Mouse (Mus musculus) midbrain, postnatal 0 days (tissue): ENCODE data around the gene Rapgef1. TPM values are rescaled to one million over a fixed set of nuclear protein-coding genes. Genes with fewer than 3 reads are reported as not detected.
A peak's percentile ranks its signal among the peaks of the same experiment; 100 is the strongest.

Source experiments
- ATAC-seq: fragments of 200-750 bp; cut with Nextera tagmentation; 2 replicates; pipeline ENCODE4 v1.8.0; 2017; ENCODE audit warnings: moderate number of reproducible peaks, mild to moderate bottlenecking, moderate TSS enrichment, moderate library complexity; ENCODE audit not compliant: low FRiP score
- DNase-seq: peaks from one replicate; pipeline ENCODE4 v3.0.0-alpha.2; 2015; ENCODE audit warnings: low spot score
- H3K27ac ChIP-seq: fragments of 300-500 bp; sonication (generic); 2 replicates; pipeline ENCODE4 v1.5.1; 2014; ENCODE audit warnings: low read depth, mild to moderate bottlenecking, low read length, mixed read lengths
- H3K27me3 ChIP-seq: fragments of 300-500 bp; sonication (generic); 2 replicates; pipeline ENCODE4 v1.6.1; 2014; ENCODE audit warnings: low read length, control low read depth, mixed read lengths; ENCODE audit not compliant: insufficient read depth
- H3K36me3 ChIP-seq: fragments of 300-500 bp; sonication (generic); 2 replicates; pipeline ENCODE4 v1.6.1; 2014; ENCODE audit warnings: low read length, control low read depth, mixed read lengths; ENCODE audit not compliant: insufficient read depth
- H3K4me1 ChIP-seq: fragments of 300-500 bp; sonication (generic); 2 replicates; pipeline ENCODE4 v1.6.1; 2014; ENCODE audit warnings: mild to moderate bottlenecking, control low read depth, antibody characterized with exemption, low read length, mixed read lengths; ENCODE audit not compliant: insufficient read depth
- H3K4me2 ChIP-seq: fragments of 300-500 bp; sonication (generic); 2 replicates; pipeline ENCODE4 v1.6.1; 2014; ENCODE audit warnings: low read depth, mild to moderate bottlenecking, low read length, mixed read lengths; ENCODE audit not compliant: poor library complexity, severe bottlenecking
- H3K4me3 ChIP-seq: fragments of 300-500 bp; sonication (generic); 2 replicates; pipeline ENCODE4 v1.5.1; 2014; ENCODE audit warnings: low read depth, mild to moderate bottlenecking, low read length, moderate library complexity
- H3K9ac ChIP-seq: fragments of 300-500 bp; sonication (generic); replicated peaks from 2 replicates; pipeline ENCODE4 v1.6.1; 2014; ENCODE audit warnings: mild to moderate bottlenecking, low read length, moderate library complexity, mixed read lengths; ENCODE audit not compliant: poor library complexity, severe bottlenecking
- H3K9me3 ChIP-seq: fragments of 300-500 bp; sonication (generic); 2 replicates; pipeline ENCODE4 v1.6.1; 2016; ENCODE audit warnings: low read length, control low read depth
- CTCF ChIP-seq: IDR thresholded peaks from 2 replicates; pipeline ENCODE4 v1.5.1; 2016; ENCODE audit warnings: antibody characterized with exemption, mild to moderate bottlenecking
- WGBS: fragments of 180-500 bp; shearing (Covaris S2); extraction: QIAGEN DNeasy Blood & Tissue Kit; methylation state at CpG from one replicate; pipeline ENCODE4 v1.1.7; 2014; 5-methylcytosine and 5-hydroxymethylcytosine counted together
- polyA plus RNA-seq: library from polyadenylated mRNA; unstranded; fragments of >200 nt; fragmentation: Nextera tagmentation; extraction: Ambion mirVana; gene quantifications from 2 replicates; pipeline ENCODE4 v1.2.1, GENCODE M21; 2015
- total RNA-seq: library from RNA; depleted of rRNA; stranded (reverse); fragments of >200 nt; gene quantifications from 2 replicates; pipeline ENCODE4 v1.2.3, GENCODE M21; 2014

Gene Rapgef1
- total and polyA plus RNA-seq, 2 experiments from 2014 or later = 16.2 to 109 TPM

- Histone ChIP-seq H3K4me2 (no peak overlapping the region), H3K9me3 (no peaks in the 10 kb centered on the region), H3K27me3 (no peaks in the 10 kb centered on the region), H3K27ac (no peak overlapping the region), H3K36me3 (no peaks in the 10 kb centered on the region), H3K9ac (no peak overlapping the region), H3K4me1 (no peaks in the 10 kb centered on the region), H3K4me3 (no peak overlapping the region)
- DNase-seq (no peak), ATAC-seq (no peak)
- TF ChIP-seq CTCF = no peak
- WGBS = 94% methylated on average over 6 of the region's 6 CpGs
Measured at GRCm38 (mm10) chr2:29744256-29744655, 124.7 kb downstream of the Rapgef1 start.

- Histone ChIP-seq H3K27ac (no peak overlapping the region), H3K4me2 (peak overlapping the region; percentile 75), H3K27me3 (peaks cover 12% of the 10 kb centered on the region), H3K4me1 (no peaks in the 10 kb centered on the region), H3K36me3 (no peaks in the 10 kb centered on the region), H3K9ac (peak overlapping the region; percentile 63), H3K9me3 (no peaks in the 10 kb centered on the region), H3K4me3 (peak overlapping the region; percentile 41)
- no peak for ATAC-seq
- 0 out of 2 replicates have a peak, but pooled peaks have one; percentile 18 for TF ChIP-seq CTCF
- DNase-seq = no peak
- 3% methylated on average over 50 of the region's 50 CpGs for WGBS
Measured at GRCm38 (mm10) chr2:29747188-29747782, 127.8 kb downstream of the Rapgef1 start.

DNA sequence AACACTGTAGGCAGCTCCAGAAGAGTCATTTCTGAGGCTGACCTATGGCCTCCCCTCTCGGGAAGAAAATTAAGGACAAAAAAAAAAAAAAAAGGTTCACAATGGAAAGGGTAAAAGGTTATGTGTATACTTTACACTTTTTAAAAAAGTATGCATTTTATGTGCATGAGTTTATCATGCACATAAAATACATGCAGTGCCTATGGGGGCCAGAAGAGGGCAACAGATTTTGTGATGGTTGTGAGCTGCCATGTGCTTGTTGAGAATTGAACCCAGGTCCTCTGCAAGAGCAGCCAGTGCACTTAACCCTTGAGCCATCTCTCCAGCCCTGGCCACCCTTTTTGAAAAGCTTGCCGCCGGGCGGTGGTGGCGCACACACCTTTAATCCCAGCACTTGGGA is 128.3 kb downstream of the Rapgef1 start:
- no peak overlapping the region for H3K27ac ChIP-seq
- H3K9me3 ChIP-seq = no peaks in the 10 kb centered on the region
- DNase-seq (no peak), ATAC-seq (no peak)
- no peak overlapping the region for H3K4me2 ChIP-seq
- H3K9ac ChIP-seq = no peak overlapping the region
- no peaks in the 10 kb centered on the region for H3K4me1 ChIP-seq
- no peaks in the 10 kb centered on the region for H3K36me3 ChIP-seq
- peak; percentile 65 for TF ChIP-seq CTCF
- 62% methylated on average over 5 of the region's 5 CpGs for WGBS
- H3K27me3 ChIP-seq = peaks cover 17% of the 10 kb centered on the region
- H3K4me3 ChIP-seq = no peak overlapping the region; the same call in 1 of the 2 replicates

GRCm38 (mm10) chr2:29748499-29748898 is 129.0 kb downstream of the Rapgef1 start:
- no peaks in the 10 kb centered on the region for H3K36me3 ChIP-seq
- no peak overlapping the region for H3K27ac ChIP-seq
- H3K9me3 ChIP-seq = no peaks in the 10 kb centered on the region
- H3K4me1 ChIP-seq = no peaks in the 10 kb centered on the region
- H3K4me3 ChIP-seq = no peak overlapping the region
- H3K27me3 ChIP-seq = peaks cover 19% of the 10 kb centered on the region
- ATAC-seq = no peak
- 80% methylated on average over 4 of the region's 4 CpGs for WGBS
- no peak for DNase-seq
- no peak overlapping the region for H3K4me2 ChIP-seq
- no peak for TF ChIP-seq CTCF
- H3K9ac ChIP-seq = no peak overlapping the region

GRCm38 (mm10) chr2:29751497-29751896 is 132.0 kb downstream of the Rapgef1 start, which contains the start of gene Gm13420:
TSS of gene Gm13420 (minus strand) at chr2:29751685.
- Histone ChIP-seq H3K36me3 (no peaks in the 10 kb centered on the region), H3K4me1 (no peaks in the 10 kb centered on the region), H3K9me3 (no peaks in the 10 kb centered on the region), H3K4me2 (no peak within 1 kb of the TSS), H3K4me3 (no peak within 1 kb of the TSS), H3K27me3 (peaks cover 19% of the 10 kb centered on the region), H3K9ac (no peak within 1 kb of the TSS; the same call in 1 of the 2 replicates), H3K27ac (no peak within 1 kb of the TSS)
- TF ChIP-seq CTCF = no peak
- DNase-seq (no peak), ATAC-seq (0 out of 2 replicates have a peak, but pooled peaks have one; percentile 15)
- WGBS = 9% methylated on average over 27 of the region's 28 CpGs

- no peaks in the 10 kb centered on the region for H3K9me3 ChIP-seq
- peaks cover 19% of the 10 kb centered on the region for H3K27me3 ChIP-seq
- no peak overlapping the region for H3K27ac ChIP-seq
- ATAC-seq (no peak), DNase-seq (no peak)
- no peak overlapping the region for H3K9ac ChIP-seq
- TF ChIP-seq CTCF = no peak
- no peak overlapping the region for H3K4me3 ChIP-seq
- WGBS = 89% methylated on average over 5 of the region's 5 CpGs
- H3K4me1 ChIP-seq = no peaks in the 10 kb centered on the region
- no peak overlapping the region for H3K4me2 ChIP-seq
- H3K36me3 ChIP-seq = no peaks in the 10 kb centered on the region
Measured at GRCm38 (mm10) chr2:29752397-29752796, 132.9 kb downstream of the Rapgef1 start.
